Mouse (Mus musculus): ENCODE results near the gene Abcg8.

GRCm38 (mm10) chr17:84729140-84729539 is 53.0 kb downstream of the Abcg8 start:
- TF ChIP-seq CTCF (IDR thresholded peaks at IDR 0.05; ENCODE audit: low read depth) (no peak), EP300 (IDR thresholded peaks at IDR 0.05; ENCODE audit: low read depth) (0 out of 2 replicates have a peak, but pooled peaks have one; percentile 16)
